Mouse (Mus musculus) limb, embryonic 14.5 days (tissue): Measurements from ENCODE around the gene Erich3. TPM values are rescaled to one million over a fixed set of nuclear protein-coding genes. Genes with fewer than 3 reads are reported as not detected.

Experiments
- ATAC-seq: fragments of 200-750 bp; cut with Nextera tagmentation; 2 replicates; pipeline ENCODE4 v1.8.0; 2017; ENCODE audit warnings: low read depth, moderate number of reproducible peaks, moderate TSS enrichment; ENCODE audit not compliant: low FRiP score
- DNase-seq: peaks from one replicate; pipeline ENCODE4 v3.0.0-alpha.2; 2015; ENCODE audit warnings: low spot score
- H3K27ac ChIP-seq: fragments of 300-500 bp; sonication (generic); replicated peaks from 2 replicates; pipeline ENCODE4 v1.5.1; 2014; ENCODE audit warnings: low read depth, mild to moderate bottlenecking, low read length, moderate library complexity, mixed read lengths
- H3K27me3 ChIP-seq: fragments of 300-500 bp; sonication (generic); 2 replicates; pipeline ENCODE4 v1.6.1; 2014; ENCODE audit warnings: low read length, mixed read lengths; ENCODE audit not compliant: control insufficient read depth, insufficient read depth
- H3K36me3 ChIP-seq: fragments of 300-500 bp; sonication (generic); 2 replicates; pipeline ENCODE4 v1.6.1; 2014; ENCODE audit warnings: mild to moderate bottlenecking, low read length, moderate library complexity, mixed read lengths; ENCODE audit not compliant: control insufficient read depth, insufficient read depth
- H3K4me1 ChIP-seq: fragments of 300-500 bp; sonication (generic); 2 replicates; pipeline ENCODE4 v1.6.1; 2014; ENCODE audit warnings: antibody characterized with exemption, low read length, mixed read lengths; ENCODE audit not compliant: control insufficient read depth, insufficient read depth
- H3K4me2 ChIP-seq: fragments of 300-500 bp; sonication (generic); replicated peaks from 2 replicates; pipeline ENCODE4 v1.6.1; 2014; ENCODE audit warnings: low read depth, mild to moderate bottlenecking, low read length, moderate library complexity; ENCODE audit not compliant: severe bottlenecking
- H3K4me3 ChIP-seq: fragments of 300-500 bp; sonication (generic); replicated peaks from 2 replicates; pipeline ENCODE4 v1.5.1; 2014; ENCODE audit warnings: low read length
- H3K9ac ChIP-seq: fragments of 300-500 bp; sonication (generic); 2 replicates; pipeline ENCODE4 v1.6.1; 2014; ENCODE audit warnings: mild to moderate bottlenecking, low read depth, low read length, moderate library complexity; ENCODE audit not compliant: severe bottlenecking
- H3K9me3 ChIP-seq: fragments of 300-500 bp; sonication (generic); 2 replicates; pipeline ENCODE4 v1.6.1; 2016; ENCODE audit warnings: low read length; ENCODE audit not compliant: control insufficient read depth
- POLR2A ChIP-seq: fragments of 200-500 bp; IDR thresholded peaks from 2 replicates; pipeline ENCODE4 v1.8.0; 2012; ENCODE audit warnings: inconsistent platforms, mild to moderate bottlenecking, moderate library complexity, borderline replicate concordance; ENCODE audit not compliant: insufficient read depth, insufficient read length; ENCODE audit errors: extremely low read depth
- WGBS: fragments of 180-500 bp; shearing (Covaris S2); extraction: QIAGEN DNeasy Blood & Tissue Kit; methylation state at CpG from one replicate; pipeline ENCODE4 v1.1.7; 2014; 5-methylcytosine and 5-hydroxymethylcytosine counted together
- polyA plus RNA-seq, 2 experiments: library from polyadenylated mRNA; depleted of rRNA in 1 of 2; stranded (reverse) in 1 of 2; unstranded in 1 of 2; fragments of >200 nt; fragmentation: Nextera tagmentation in 1 of 2; extraction: Ambion mirVana in 1 of 2; gene quantifications; 2 replicates each; pipeline versions ENCODE4 v1.2.1 to v1.2.3; 2012 to 2014

Gene Erich3
- polyA plus RNA-seq, 2 experiments = 0.45 to 0.53 TPM

GRCm38 (mm10) chr3:154793571-154793970 is 129.9 kb downstream of the Erich3 start:
- no peaks in the 10 kb centered on the region for H3K36me3 ChIP-seq
- ATAC-seq (no peak), DNase-seq (no peak)
- H3K4me3 ChIP-seq = no peak overlapping the region
- H3K27ac ChIP-seq = no peak overlapping the region
- no peaks in the 10 kb centered on the region for H3K9me3 ChIP-seq
- H3K4me2 ChIP-seq = no peak overlapping the region
- H3K27me3 ChIP-seq = no peaks in the 10 kb centered on the region
- WGBS = 80% methylated on average over 4 of the region's 4 CpGs
- H3K9ac ChIP-seq = no peak overlapping the region
- no peaks in the 10 kb centered on the region for H3K4me1 ChIP-seq
- no peak for TF ChIP-seq POLR2A

- Histone ChIP-seq H3K4me1 (no peaks in the 10 kb centered on the region), H3K27me3 (no peaks in the 10 kb centered on the region), H3K27ac (no peak overlapping the region), H3K4me3 (no peak overlapping the region), H3K36me3 (no peaks in the 10 kb centered on the region), H3K4me2 (no peak overlapping the region), H3K9me3 (no peaks in the 10 kb centered on the region), H3K9ac (no peak overlapping the region)
- ATAC-seq (no peak), DNase-seq (no peak)
- TF ChIP-seq POLR2A = no peak
- 71% methylated on average over 4 of the region's 4 CpGs for WGBS
Observed at GRCm38 (mm10) chr3:154798806-154799205, 135.1 kb downstream of the Erich3 start.

GRCm38 (mm10) chr3:154800454-154800853 is 136.8 kb downstream of the Erich3 start:
- H3K36me3 ChIP-seq = no peaks in the 10 kb centered on the region
- DNase-seq (no peak), ATAC-seq (no peak)
- H3K27me3 ChIP-seq = no peaks in the 10 kb centered on the region
- no peak overlapping the region for H3K9ac ChIP-seq
- TF ChIP-seq POLR2A = no peak
- H3K4me2 ChIP-seq = no peak overlapping the region
- no peaks in the 10 kb centered on the region for H3K9me3 ChIP-seq
- H3K4me3 ChIP-seq = no peak overlapping the region
- H3K4me1 ChIP-seq = no peaks in the 10 kb centered on the region
- no peak overlapping the region for H3K27ac ChIP-seq
- WGBS = 32% methylated on average over 8 of the region's 8 CpGs

GRCm38 (mm10) chr3:154800888-154801429 is 137.3 kb downstream of the Erich3 start:
- no peaks in the 10 kb centered on the region for H3K27me3 ChIP-seq
- H3K4me3 ChIP-seq = no peak overlapping the region
- no peak overlapping the region for H3K27ac ChIP-seq
- H3K9ac ChIP-seq = no peak overlapping the region
- TF ChIP-seq POLR2A = no peak
- H3K4me2 ChIP-seq = no peak overlapping the region
- H3K36me3 ChIP-seq = no peaks in the 10 kb centered on the region
- ATAC-seq (no peak), DNase-seq (no peak)
- H3K4me1 ChIP-seq = no peaks in the 10 kb centered on the region
- 36% methylated on average over 8 of the region's 8 CpGs for WGBS
- H3K9me3 ChIP-seq = no peaks in the 10 kb centered on the region

GRCm38 (mm10) chr3:154806626-154807025 is 143.0 kb downstream of the Erich3 start:
- H3K9ac ChIP-seq = no peak overlapping the region
- no peak overlapping the region for H3K4me3 ChIP-seq
- H3K4me2 ChIP-seq = no peak overlapping the region
- H3K36me3 ChIP-seq = no peaks in the 10 kb centered on the region
- WGBS = 34% methylated on average over 7 of the region's 7 CpGs
- no peaks in the 10 kb centered on the region for H3K4me1 ChIP-seq
- TF ChIP-seq POLR2A = no peak
- no peaks in the 10 kb centered on the region for H3K9me3 ChIP-seq
- H3K27me3 ChIP-seq = no peaks in the 10 kb centered on the region
- peak; percentile 11 for DNase-seq
- peak; percentile 71 for ATAC-seq
- H3K27ac ChIP-seq = no peak overlapping the region
